Mouse (Mus musculus) T-cell, adult 2 months (primary cell): ENCODE data around the gene Sos2.

Experiments
- DNase-seq: peaks from one replicate; pipeline ENCODE4 v3.0.0; 2022; ENCODE audit warnings: low spot score

Gene Sos2

DNA sequence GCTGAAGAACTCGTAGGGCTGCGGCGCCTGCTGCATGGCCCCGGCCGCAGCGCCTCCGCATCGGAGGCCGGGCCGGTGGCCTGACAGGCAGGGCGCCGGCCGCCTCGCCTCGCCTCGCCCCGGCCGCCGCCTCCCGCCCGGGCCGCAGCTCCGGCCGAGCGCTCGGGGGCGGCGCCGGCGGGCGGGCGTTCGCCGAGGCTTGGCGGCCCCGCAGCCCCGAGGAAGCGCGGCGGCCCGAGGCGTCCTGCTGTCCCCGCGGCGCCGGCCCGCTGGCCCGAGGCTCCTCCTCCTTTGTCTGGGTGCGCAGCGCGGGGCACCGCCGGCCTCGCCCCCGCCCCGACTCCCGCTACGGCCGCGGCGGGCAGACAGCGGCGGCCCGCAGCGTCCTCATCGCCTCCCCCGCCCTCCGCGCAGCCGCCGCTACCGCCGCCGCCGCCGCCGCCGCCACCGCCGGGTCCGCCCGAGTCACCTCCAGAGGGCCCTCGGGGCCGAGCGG lies at the start of gene Sos2:
Gene Sos2 (minus strand): TSS at position 287 of the 496 bp plus-strand sequence.
- no peak for DNase-seq

DNA sequence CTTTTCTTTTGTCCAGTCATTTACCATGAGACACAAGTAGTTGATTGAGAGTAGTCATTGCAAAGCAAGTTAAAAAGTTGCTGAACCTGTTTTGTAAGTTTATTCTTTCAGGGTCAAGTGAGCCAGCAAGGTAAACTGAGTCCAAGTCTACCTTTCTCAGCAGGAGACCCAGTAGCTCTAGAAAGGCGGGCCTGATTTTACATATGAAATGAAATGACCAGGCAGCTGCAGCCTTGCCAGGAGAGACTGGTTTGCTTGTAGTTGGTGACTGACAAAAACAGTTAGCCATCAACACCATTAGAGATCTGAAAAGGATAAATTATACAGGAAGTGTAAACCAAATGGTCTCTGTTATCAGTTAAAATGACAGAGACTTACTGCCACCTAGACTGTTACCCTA lies 48.7 kb upstream of the Sos2 start:
- no peak for DNase-seq

DNA sequence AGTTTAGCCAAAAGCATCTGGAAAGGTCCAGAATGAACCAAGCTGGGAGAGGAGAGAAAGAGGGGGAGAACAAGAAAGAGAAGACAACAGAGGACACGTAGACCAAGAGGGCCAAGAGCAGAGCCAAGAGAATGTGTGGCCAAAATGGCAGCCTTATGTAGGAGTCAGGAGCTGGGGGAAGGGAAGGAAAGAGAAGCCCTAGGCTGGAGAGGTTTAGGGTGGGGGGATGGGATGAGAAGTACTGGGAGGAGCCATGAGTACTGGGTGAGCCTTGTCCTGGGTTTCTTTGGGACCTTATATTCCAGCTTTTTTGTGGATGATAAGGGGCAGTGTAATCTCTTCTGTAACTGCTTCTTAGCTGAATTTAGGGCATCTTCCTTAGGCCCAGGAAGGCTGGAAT lies 47.6 kb upstream of the Sos2 start:
- DNase-seq, result no peak

DNA sequence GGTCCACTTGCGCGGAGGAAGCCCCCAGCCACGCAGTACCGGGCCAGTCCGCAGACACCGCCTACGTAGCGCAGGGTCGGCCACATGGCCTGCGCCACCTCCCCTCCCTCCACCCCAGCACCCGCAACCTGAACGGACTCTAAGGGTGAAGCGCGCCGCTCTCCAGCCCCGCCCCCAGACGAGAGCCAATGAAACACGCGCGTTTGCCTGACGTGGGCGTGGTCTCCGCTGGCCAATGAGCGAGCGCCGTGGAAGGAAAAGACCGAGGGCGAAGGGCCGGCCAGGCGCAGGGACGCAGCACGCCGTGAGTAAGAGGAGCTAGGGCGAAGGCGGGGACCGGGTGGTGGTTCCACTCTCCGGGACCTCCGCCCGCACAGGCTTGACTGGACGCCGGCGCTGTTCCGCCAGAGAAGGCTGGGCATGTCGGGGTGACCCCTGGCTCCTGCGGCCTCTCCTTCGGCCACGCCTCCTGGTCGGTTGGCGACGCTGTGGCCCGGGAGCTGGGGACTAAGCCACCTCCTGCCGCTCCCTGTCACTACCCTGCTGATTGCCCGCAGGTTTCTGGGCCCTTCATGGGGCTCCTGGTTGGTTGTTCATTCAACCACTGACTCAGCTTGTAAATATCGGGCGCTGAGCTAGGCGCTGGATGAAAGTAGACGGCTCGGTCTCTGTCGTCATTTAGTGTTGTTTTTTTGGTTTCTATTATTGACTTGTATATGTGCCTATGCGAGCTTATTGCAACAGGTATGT lies 43.2 kb upstream of the Sos2 start, which contains the start of the genes L2hgdh and Atp5s:
Gene L2hgdh (minus strand): TSS at position 163 of the 750 bp plus-strand sequence.
Gene Atp5s (plus strand): TSS at position 240 of the 750 bp plus-strand sequence.
- DNase-seq, result peak; percentile 87

DNA sequence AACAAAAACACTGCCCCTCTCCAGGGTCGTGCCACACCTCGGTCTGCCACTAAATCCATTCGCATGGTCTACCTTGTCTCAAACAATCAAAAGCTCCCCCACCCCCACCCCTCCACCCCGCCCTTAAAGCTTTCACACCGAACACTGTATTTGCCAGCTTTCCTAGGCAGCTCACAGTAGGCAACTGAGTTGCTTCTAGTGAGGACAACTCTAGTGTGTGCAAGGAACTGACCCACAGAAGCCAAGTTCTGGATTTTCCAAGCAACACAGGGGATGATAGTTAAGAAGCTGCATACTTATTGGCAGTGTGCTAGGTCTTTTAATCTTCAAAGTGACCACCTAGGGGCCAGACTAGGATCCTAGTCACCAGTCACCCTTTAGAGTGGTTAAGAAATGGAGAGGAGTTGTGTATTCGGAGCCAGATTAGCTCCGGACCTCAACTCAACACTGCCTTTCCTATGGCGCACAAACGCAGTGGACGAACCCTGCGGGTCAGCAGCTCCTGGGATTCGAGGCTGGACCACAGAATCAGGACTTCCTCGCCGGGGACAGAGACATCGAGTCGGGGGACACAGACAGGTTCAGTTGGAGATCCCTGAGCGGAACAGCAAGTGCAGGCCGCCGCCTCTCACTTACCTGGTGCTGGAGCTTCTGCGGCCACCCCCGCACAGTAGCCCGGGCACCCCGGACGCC lies 42.5 kb upstream of the Sos2 start:
- DNase-seq, result no peak

DNA sequence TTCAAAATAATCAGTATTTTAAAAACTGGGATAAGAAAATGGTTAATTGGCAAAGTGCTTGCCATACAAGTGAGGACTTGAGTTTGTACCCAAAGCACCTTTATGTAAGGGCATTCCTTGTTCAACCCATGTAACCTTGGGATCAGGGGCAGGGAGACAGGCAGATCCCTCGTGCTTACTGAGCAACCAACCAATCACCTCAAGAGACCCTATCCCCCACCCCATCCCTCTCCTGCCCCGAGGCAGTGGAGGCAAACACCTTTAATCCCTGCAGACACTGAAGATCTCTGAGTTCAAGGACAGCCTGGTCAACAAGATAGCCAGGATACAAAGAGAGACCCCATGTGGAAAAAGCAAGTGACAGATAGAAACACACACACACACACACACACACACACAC lies 41.7 kb upstream of the Sos2 start:
- no peak for DNase-seq

DNA sequence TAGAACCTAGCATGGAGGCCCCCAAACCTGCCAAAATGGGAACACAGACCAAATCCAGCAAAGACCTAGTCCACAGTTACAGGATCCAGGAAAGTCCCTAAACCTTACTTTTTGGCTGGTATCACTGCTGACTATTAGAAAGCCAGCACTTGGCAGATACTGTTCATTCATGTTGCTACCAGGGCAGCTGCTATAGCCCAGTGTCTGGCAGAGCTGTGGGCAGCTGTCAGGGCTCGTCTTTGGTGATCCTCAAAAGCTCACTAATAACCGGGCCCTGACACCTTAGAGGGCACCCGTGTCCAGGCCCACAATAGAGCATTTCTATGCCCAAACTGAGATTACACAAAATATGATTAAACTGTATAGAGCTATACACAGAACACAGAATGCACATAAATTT lies 41.2 kb upstream of the Sos2 start:
- no peak for DNase-seq

DNA sequence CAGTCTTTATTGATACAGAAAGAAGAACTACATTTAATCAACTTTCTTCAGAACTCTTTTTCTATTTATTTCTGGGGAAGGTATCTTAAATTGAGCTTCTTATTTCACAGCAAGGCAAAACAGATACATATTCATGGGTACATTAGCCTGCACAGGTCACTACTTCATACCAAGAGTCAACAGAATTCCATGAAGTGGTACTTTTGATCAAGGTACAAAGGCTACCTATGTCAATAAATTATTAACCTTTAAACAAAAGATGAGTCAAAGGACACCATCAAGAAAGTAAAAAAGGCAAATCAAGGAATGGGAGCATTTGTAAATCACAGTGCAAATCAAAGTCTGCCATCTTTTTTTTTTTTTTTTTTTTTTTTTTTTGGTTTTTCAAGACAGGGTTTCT lies 32.0 kb upstream of the Sos2 start:
- DNase-seq, result no peak

DNA sequence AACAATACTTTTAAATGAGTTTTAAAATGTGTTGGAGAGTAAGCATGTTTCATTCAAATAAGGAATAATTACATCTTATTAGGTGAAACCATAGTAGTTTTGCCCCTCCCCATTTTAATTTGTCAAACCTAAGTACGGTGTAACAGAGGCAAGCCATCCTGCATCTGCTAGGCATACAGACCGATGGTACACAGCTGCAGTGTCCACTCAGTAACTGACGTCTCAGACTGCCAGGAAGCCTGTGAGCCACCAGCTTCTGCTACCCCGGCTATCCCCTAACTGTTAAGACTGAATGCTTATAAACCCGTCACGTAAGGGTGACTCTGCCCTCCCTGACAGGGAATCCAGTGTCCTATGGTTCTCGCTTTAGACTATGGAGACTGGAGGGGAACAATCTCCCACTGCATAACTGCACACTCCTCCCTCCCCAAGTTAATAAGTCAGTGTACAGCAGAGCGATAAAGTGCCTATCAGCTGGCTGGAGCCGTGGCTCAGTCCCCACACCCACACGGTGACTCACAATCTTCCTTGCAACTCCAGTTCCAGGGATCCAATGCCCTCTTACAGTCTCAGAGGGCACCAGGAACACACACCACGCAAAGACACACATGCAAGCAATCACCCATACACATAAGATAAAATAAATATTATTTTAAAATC lies 23.3 kb upstream of the Sos2 start:
- no peak for DNase-seq

DNA sequence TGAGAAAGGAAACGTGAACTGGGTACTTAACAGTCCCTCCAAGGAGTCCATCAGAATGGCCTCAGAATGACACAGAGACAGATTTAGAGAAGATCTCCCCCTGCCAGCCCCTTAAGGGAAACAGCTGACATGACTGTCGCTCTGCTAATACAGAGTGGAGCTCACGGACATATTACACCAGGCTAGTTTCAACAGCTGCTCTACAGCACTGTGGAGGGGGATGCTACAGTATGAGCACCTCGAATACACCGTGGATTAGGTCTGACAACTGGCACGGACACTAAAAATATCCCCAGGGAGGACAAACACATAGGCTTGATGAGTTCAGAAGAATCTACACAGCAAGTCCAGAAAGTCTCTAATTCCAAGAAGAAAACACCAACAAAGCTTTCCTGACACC lies 16.7 kb upstream of the Sos2 start:
- DNase-seq, result no peak

DNA sequence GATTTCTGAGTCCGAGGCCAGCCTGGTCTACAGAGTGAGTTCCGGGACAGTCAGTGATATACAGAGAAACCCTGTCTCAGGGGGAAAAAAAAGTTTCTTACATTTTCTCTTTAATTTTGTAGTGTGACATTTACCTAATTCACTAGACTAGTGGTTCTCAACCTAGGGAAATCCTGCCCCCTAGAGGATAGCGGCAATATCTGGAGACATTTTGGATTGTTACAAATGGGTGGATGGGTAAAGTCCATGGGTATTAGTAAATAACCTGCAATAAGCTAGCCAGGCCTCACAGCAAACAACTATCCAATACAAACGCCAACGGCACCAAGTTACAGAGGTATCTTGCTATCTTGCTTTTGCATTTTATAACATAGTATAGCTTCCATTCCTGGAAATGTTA lies 15.1 kb upstream of the Sos2 start:
- DNase-seq, result peak; percentile 56

DNA sequence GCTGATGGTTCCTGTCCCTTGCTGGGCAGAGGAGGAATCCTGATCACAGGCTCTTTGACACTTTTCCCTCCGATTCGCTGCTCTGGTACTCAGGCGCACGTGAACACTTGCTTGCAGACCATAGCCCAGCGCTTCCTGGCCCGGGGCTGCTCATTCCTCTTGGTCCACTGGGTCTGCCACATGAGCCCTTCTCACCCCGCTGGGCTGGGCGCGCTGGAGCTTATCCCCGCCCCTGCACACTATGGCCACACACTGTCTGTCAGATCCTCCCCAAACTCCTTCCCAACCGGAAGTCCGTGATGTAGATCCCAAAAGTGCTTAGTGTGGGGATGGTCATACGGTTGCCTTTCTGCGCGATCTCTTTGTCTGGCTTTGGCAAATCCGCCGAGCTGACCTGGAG lies 11.8 kb upstream of the Sos2 start:
- DNase-seq, result no peak

DNA sequence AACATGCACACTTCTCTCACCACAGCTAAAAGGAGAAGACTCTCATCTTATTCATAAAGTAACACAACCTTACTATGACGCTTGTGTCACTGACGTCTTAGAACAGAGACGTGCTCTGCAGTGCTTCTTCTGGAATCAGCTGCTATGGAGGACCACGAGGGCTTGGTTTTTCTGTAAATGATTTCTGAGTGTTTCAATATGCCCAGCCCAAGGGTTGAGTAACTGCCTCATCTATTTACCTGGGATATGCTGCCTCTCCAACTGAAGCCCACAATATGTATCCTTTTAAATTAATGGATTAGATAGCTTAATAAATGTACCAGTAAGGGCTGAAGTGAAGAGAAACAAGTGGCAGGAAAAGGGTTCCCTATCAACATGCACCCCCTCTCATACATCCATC lies 9.1 kb upstream of the Sos2 start:
- DNase-seq, result no peak

DNA sequence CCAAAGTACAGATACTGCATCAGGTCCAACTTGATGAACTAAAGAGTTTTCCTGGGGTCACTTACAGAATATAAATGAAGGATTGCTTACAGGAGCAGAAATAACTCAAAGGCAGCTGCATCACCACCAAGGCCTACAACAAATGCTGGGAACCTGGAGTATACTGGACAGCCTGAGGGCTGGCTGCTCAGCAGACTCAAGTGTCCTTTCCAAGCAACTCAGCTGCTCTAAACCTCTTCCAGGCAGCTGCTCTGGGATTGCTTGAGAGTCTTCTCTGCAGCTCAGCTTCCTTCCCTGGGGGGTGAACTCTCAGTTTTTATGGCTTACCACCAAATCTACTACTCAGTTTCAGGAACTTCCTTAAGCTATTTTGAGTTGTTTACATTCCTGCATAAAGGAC lies 7.4 kb upstream of the Sos2 start:
- DNase-seq, result no peak

DNA sequence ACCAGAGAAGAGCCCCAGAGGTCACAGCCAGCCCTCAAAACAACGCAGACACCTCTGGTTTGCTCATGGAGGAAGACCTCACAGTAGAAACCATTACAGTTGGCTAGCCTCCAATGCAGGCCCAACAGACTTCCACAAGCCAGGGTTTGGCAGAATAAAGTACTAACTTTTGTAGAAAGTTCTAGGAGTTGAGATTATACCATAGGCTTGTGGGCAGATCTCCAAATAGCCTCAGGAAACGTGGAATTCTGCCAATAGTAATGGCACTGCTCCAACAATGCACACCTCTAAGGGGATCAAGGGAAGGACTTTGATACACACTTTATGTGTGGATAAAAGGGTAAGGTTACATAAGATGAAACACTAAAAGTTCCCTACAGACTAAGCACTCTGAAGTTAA lies 6.7 kb upstream of the Sos2 start:
- no peak for DNase-seq

DNA sequence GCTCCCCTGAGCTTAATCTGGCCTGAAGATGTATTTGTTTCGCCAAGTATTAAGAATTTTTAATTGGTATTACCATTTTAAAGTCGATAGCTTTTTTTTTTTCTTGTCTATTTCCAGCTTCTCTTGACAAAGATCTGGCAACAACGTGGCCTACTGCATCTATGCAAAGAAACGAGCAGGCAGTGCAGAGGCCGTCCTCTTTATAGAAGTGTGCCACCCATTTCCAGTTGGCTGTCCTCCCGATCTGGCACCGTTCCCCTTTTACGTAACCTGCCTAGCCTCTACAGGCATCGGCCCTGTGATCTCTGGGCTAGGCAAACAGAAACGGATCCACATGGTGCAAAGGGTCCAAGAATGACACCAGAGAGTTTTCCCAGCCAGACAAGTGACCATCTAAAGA lies 1.9 kb upstream of the Sos2 start:
- peak; percentile 21 for DNase-seq

DNA sequence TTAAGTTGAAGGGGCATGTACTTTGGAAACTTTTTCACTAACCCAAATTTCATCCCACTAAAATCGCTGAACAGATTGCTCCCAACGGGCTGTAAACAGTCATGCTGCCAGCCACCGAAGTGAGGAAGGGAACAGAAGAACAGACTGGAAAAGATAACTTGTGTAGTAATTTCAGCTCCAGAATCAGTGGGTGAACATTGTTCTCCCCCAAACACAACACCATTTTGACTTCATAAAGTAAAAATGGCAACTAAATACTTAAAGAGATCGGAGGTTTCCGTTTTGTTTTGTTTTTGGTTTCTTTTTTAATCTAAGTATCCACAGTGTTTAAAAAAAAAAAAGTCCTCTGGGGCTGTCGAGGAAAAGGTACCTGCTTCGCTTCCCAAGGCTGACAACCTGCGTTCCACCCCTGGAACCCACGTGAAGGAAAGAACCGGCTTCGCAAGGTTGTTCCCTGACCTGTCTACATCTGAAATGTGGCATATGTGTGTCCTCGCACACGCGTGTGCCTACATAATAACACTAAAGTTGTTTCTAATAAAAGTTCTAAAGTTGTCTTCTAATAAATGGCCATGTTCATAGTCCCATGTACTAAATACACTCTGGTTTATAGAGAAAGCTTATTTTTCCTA lies 1.3 kb upstream of the Sos2 start:
- no peak for DNase-seq

DNA sequence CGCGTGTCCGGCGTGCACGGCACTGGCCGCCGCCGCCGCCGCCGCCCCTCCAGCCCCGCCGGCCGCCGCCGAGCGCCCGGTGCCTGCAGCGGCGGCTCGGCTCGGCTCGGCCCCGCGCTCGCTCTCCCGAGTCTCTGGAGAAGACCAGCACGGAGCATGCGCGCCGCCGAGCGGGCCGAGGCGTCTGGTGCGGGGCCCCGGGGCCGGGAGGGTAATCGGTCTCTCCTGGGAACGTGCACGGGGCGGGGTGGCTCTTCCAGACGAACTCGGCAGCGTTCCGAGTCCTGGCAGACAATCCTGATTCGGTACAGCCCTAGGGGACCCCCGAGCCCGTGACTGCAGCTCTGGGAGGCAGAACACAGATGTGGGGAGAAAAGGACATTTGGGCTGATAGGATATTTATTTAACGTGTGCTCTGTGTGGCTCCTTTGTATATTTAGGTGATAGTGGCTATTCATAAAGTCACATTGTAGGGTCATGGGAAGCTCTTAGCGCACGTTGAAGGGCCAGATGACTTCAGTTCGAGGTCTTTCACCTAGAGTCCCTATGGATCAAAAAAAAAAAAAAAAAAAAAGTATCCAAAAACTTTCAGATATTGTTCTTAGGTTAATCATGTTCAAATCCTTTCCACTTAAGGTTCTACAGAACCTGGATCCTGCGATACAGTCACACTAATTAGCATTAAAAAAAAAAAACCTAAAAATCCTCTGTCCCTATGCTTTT lies 574 bp upstream of the Sos2 start:
- DNase-seq, result peak; percentile 69

DNA sequence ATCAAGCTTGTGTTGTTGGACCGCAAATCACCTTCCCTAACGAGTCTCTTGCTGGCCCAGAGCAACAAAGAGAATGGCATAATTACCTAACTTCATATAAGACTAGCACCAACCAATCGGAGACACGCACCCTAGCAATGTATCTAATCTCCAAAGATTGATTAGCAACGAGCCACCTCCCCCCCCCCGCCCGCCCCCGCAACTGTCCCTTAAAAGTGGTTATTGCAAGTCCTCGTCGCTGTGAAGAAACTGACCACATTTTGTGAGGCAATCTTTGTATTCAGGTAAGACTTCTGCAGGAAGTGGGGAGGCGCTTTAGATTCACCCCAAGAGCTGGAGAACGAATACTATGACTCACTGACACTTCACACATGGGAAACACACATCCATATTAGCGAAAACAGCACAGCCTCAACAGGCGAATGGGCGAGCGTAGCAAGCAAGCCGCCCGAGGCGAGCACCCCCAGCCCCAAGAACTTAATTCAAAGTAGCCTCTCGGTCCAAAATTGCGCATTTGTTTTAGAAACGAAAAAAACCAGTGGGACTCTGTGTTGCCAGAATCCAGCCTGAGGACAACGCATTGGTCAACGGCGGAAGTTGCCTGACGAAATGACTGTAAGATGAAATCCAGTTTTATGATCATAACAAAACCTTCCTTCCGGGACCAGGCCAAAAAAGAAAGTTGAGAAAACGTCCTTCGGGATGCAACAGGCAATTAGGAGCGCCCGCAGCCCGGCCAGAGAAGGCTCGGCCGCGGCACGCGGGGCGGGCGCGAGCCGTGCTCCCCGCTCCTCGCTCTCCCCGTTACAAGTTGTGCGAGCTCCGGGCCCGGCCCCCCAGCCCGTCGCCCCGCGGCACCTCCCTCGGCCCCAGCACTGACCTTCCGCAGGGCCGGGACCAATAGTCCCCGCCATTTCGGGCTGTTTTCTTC lies 752 bp downstream of the Sos2 start:
- DNase-seq, result peak; percentile 80

DNA sequence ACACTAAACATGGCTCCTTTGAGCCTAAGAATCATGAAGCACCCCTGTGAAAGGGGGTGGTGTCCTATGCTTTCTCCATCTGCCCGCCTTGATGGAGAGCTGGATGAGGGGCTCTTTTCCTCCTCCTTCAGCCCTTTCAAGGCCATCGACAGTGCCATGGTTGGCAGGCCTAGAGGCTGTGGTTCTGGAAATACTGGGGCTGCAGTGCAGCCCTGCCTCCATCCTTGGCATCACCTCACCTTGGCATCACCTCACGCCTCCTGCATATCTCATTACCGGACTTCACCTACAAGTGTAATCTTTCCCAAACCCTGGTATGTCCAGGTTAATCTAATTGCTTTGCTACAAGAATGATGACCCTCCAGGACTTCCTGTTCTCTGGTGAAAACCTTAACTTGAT lies 5.5 kb downstream of the Sos2 start:
- DNase-seq, result no peak
